Mouse (Mus musculus) CH12.LX (cell line): ENCODE data around the gene Sec14l1. TPM values are rescaled to one million over a fixed set of nuclear protein-coding genes. Genes with fewer than 3 reads are reported as not detected.

Experiments
- DNase-seq: peaks from one replicate; pipeline ENCODE4 v3.0.0-alpha.2; 2013; ENCODE audit errors: extremely low read depth
- H3K27ac ChIP-seq: 2 replicates; pipeline ENCODE4 v1.5.1; 2012; ENCODE audit warnings: low read depth, mild to moderate bottlenecking, control low read depth, moderate library complexity; ENCODE audit not compliant: insufficient read depth
- H3K27me3 ChIP-seq: replicated peaks from 2 replicates; pipeline ENCODE3; 2012; ENCODE audit warnings: inconsistent platforms
- H3K36me3 ChIP-seq, 2 experiments: replicated peaks in 1 of 2; 2 replicates each; pipeline versions ENCODE3 to v1.6.1; 2012; ENCODE audit warnings: inconsistent platforms in 1 of 2, low read length in 1 of 2, mild to moderate bottlenecking in 1 of 2, mixed read lengths in 1 of 2, moderate library complexity in 1 of 2; ENCODE audit not compliant: control insufficient read depth in 1 of 2, insufficient read depth in 1 of 2
- H3K4me1 ChIP-seq, 2 experiments: 2 replicates each; pipeline ENCODE4 v1.6.1; 2012; ENCODE audit warnings: inconsistent platforms in 1 of 2, moderate library complexity in 1 of 2; ENCODE audit not compliant: insufficient read depth in 2 of 2, control insufficient read depth in 1 of 2
- H3K4me2 ChIP-seq: 2 replicates; pipeline ENCODE4 v1.6.1; 2012; ENCODE audit warnings: low read depth, mild to moderate bottlenecking, control low read depth; ENCODE audit not compliant: poor library complexity, insufficient read depth, severe bottlenecking
- H3K4me3 ChIP-seq, 3 experiments: fragments of 150-350 bp in 1 of 3; sonication (generic) in 1 of 3; replicated peaks in 1 of 3; 2 replicates each; pipeline versions ENCODE3 to v1.5.1; 2011 to 2012; ENCODE audit warnings: low read depth in 2 of 3, low read length in 2 of 3, mild to moderate bottlenecking in 2 of 3, moderate library complexity in 2 of 3, control low read depth in 1 of 3, improper control_type of control experiment in 1 of 3, inconsistent platforms in 1 of 3, mixed read lengths in 1 of 3; ENCODE audit not compliant: poor library complexity in 1 of 3
- H3K79me2 ChIP-seq: replicated peaks from 2 replicates; pipeline ENCODE4 v1.6.1; 2012; ENCODE audit warnings: mild to moderate bottlenecking, moderate library complexity; ENCODE audit not compliant: control insufficient read depth, poor library complexity, insufficient read depth, severe bottlenecking; ENCODE audit errors: extremely low read depth
- H3K9ac ChIP-seq: 2 replicates; pipeline ENCODE4 v1.6.1; 2012; ENCODE audit warnings: low read depth, mild to moderate bottlenecking, control low read depth, moderate library complexity; ENCODE audit not compliant: insufficient read depth
- H3K9me3 ChIP-seq: replicated peaks from 2 replicates; pipeline ENCODE3; 2012; ENCODE audit warnings: low read length, inconsistent platforms, mixed read lengths
- BHLHE40 ChIP-seq: IDR thresholded peaks from 2 replicates; pipeline ENCODE4 v1.6.1; 2011; ENCODE audit warnings: mild to moderate bottlenecking, low read depth, low read length, improper control_type of control experiment
- CTCF ChIP-seq, 2 experiments: IDR thresholded peaks in 1 of 2; conservative IDR thresholded peaks in 1 of 2; 2 replicates each; pipeline ENCODE4 v1.5.1; 2011 to 2012; ENCODE audit warnings: low read depth in 2 of 2, low read length in 2 of 2, improper control_type of control experiment in 1 of 2, inconsistent platforms in 1 of 2, mild to moderate bottlenecking in 1 of 2, moderate library complexity in 1 of 2
- E2F4 ChIP-seq: IDR thresholded peaks from 2 replicates; pipeline ENCODE4 v1.6.1; 2011; ENCODE audit warnings: low read depth, low read length, improper control_type of control experiment; ENCODE audit not compliant: insufficient replicate concordance
- ETS1 ChIP-seq: conservative IDR thresholded peaks from 2 replicates; pipeline ENCODE4 v1.6.1; 2012; ENCODE audit warnings: low read depth, mild to moderate bottlenecking, inconsistent platforms, low read length, improper control_type of control experiment, moderate library complexity
- GABPA ChIP-seq: IDR thresholded peaks from 2 replicates; pipeline ENCODE4 v1.6.1; 2012; ENCODE audit warnings: low read depth, low read length, improper control_type of control experiment, inconsistent platforms; ENCODE audit not compliant: insufficient replicate concordance
- IRF4 ChIP-seq: IDR thresholded peaks from 2 replicates; pipeline ENCODE4 v1.6.1; 2014; ENCODE audit warnings: low read depth, mild to moderate bottlenecking, inconsistent platforms, low read length, improper control_type of control experiment
- JUN ChIP-seq: IDR thresholded peaks from 2 replicates; pipeline ENCODE4 v1.6.1; 2011; ENCODE audit warnings: low read depth, mild to moderate bottlenecking, low read length, improper control_type of control experiment, moderate library complexity; ENCODE audit not compliant: insufficient read depth
- KAT2A ChIP-seq: IDR thresholded peaks from 2 replicates; pipeline ENCODE4 v1.6.1; 2012; ENCODE audit warnings: low read length, improper control_type of control experiment, inconsistent platforms; ENCODE audit not compliant: insufficient replicate concordance
- MAX ChIP-seq: IDR thresholded peaks from 2 replicates; pipeline ENCODE4 v1.6.1; 2011; ENCODE audit warnings: low read length, improper control_type of control experiment
- MEF2A ChIP-seq: IDR thresholded peaks from 2 replicates; pipeline ENCODE4 v1.6.1; 2014; ENCODE audit warnings: low read depth, mild to moderate bottlenecking, inconsistent platforms, low read length, improper control_type of control experiment, borderline replicate concordance
- NRF1 ChIP-seq: IDR thresholded peaks from 2 replicates; pipeline ENCODE4 v1.6.1; 2014; ENCODE audit warnings: low read depth, mild to moderate bottlenecking, inconsistent platforms, low read length, improper control_type of control experiment, moderate library complexity
- RAD21 ChIP-seq: IDR thresholded peaks from 2 replicates; pipeline ENCODE4 v1.6.1; 2011; ENCODE audit warnings: low read depth, mild to moderate bottlenecking, low read length, improper control_type of control experiment, moderate library complexity
- TCF12 ChIP-seq: IDR thresholded peaks from 2 replicates; pipeline ENCODE4 v1.6.1; 2014; ENCODE audit warnings: low read depth, mild to moderate bottlenecking, inconsistent platforms, low read length, improper control_type of control experiment
- UBTF ChIP-seq: IDR thresholded peaks from 2 replicates; pipeline ENCODE4 v1.6.1; 2012; ENCODE audit warnings: low read depth, mild to moderate bottlenecking, inconsistent platforms, low read length, improper control_type of control experiment, moderate library complexity
- ZC3H11A ChIP-seq: IDR thresholded peaks from 2 replicates; pipeline ENCODE4 v1.6.1; 2012; ENCODE audit warnings: low read depth, mild to moderate bottlenecking, inconsistent platforms, low read length, improper control_type of control experiment
- ZKSCAN1 ChIP-seq: IDR thresholded peaks from 2 replicates; pipeline ENCODE4 v1.6.1; 2012; ENCODE audit warnings: low read depth, inconsistent platforms, low read length, improper control_type of control experiment, borderline replicate concordance
- ZMIZ1 ChIP-seq: IDR thresholded peaks from 2 replicates; pipeline ENCODE4 v1.6.1; 2012; ENCODE audit warnings: low read depth, mild to moderate bottlenecking, inconsistent platforms, low read length, improper control_type of control experiment
- dilution Hi-C: fragments of 300-500 bp; cut with MboI; formaldehyde crosslinking; loops from 2 replicates; pipeline ENCODE4 v1.14.3; 2020; ENCODE audit warnings: low sequenced_read_pairs; ENCODE audit not compliant: extremely low pct_unique_long_range_greater_than_20kb, extremely low pct_ligation_motif_present
- in situ Hi-C: fragments of 300-500 bp; cut with MboI; formaldehyde crosslinking; loops from 3 replicates; pipeline ENCODE4 v1.14.3; 2019; ENCODE audit warnings: low sequenced_read_pairs, low pct_ligation_motif_present, low pct_unique_long_range_greater_than_20kb, mixed read lengths
- polyA plus RNA-seq: library from polyadenylated mRNA; unstranded; fragments of >175 nt; gene quantifications from 2 replicates; pipeline ENCODE4 v1.2.1, GENCODE M21; 2012; ENCODE audit warnings: low read depth; ENCODE audit not compliant: insufficient read length
- total RNA-seq, 2 experiments: library from RNA; depleted of rRNA; stranded (reverse); fragments of 300-350 nt in 1 of 2; fragments of >200 nt in 1 of 2; gene quantifications; 2 replicates each; pipeline ENCODE4 v1.2.3; 2012 to 2014

Sec14l1 gene
- total and polyA plus RNA-seq, 3 experiments, result 18.5 to 28.2 (median 21.5) TPM

- peaks cover 18% of the 10 kb centered on the region for H3K27me3 ChIP-seq
- in situ Hi-C loops, result loop anchor here (5.0 to 25.0 kb wide), 4 partner anchors 57 to 513 kb away; partner anchors contain the start of genes Cygb and Prcd
- peaks cover 12% of the 10 kb centered on the region for H3K9me3 ChIP-seq
- H3K4me3 ChIP-seq, result no peak overlapping the region
- TF ChIP-seq ZMIZ1 (no peak), TCF12 (no peak), RAD21 (no peak), ETS1 (no peak), E2F4 (no peak), CTCF (conservative IDR thresholded peaks at IDR 0.05 in 1 of 2, IDR thresholded peaks at IDR 0.05 in 1 of 2; ENCODE audit: low read depth in 2 of 2, low read length in 2 of 2) (no peak), KAT2A (no peak), GABPA (no peak), MAX (no peak), JUN (no peak), ZKSCAN1 (no peak), BHLHE40 (no peak)
- TF ChIP-seq, all 38 proteins: peak for 0
- H3K36me3 ChIP-seq, result no peaks in the 10 kb centered on the region
- H3K9ac ChIP-seq, result no peak overlapping the region
- H3K79me2 ChIP-seq, result no peaks in the 10 kb centered on the region
- H3K4me1 ChIP-seq, result peaks cover 10 to 29% of the 10 kb centered on the region in 2 experiments
- dilution Hi-C loops, result no loop called here
- H3K27ac ChIP-seq, result no peak overlapping the region
- DNase-seq, result no peak
- no peak overlapping the region for H3K4me2 ChIP-seq
These were observed 60.0 kb downstream of the Sec14l1 start for GRCm38 (mm10) chr11:117174924-117175323.

GRCm38 (mm10) chr11:117175472-117175871, 60.5 kb downstream of the Sec14l1 start:
- peaks cover 5 to 25% of the 10 kb centered on the region in 2 experiments for H3K4me1 ChIP-seq
- H3K27me3 ChIP-seq, result peaks cover 18% of the 10 kb centered on the region
- H3K27ac ChIP-seq, result no peak overlapping the region
- in situ Hi-C loops (loop anchor here (5.0 to 25.0 kb wide), 4 partner anchors 57 to 513 kb away; partner anchors contain the start of genes Cygb and Prcd), dilution Hi-C loops (no loop called here)
- no peak for DNase-seq
- no peak overlapping the region for H3K4me2 ChIP-seq
- no peak overlapping the region for H3K9ac ChIP-seq
- H3K79me2 ChIP-seq, result no peaks in the 10 kb centered on the region
- TF ChIP-seq UBTF, result no peak
- TF ChIP-seq NRF1, result no peak
- TF ChIP-seq IRF4, result no peak
- TF ChIP-seq MEF2A, result no peak
- TF ChIP-seq ZC3H11A, result no peak
- no peak overlapping the region for H3K4me3 ChIP-seq
- no peaks in the 10 kb centered on the region for H3K36me3 ChIP-seq
- H3K9me3 ChIP-seq, result peaks cover 14% of the 10 kb centered on the region
